In genomic region chr3:94953384-94953763, GRCm38 (mm10) we compare ENCODE assay signal across 8 mouse cellular contexts. TPM values are rescaled to one million over a fixed set of nuclear protein-coding genes. Genes with fewer than 3 reads are reported as not detected.
DNase-seq lines count a peak whose midpoint lies in the region; ATAC-seq and TF ChIP-seq lines count a peak whose summit lies in the region.

No protein-coding gene starts in this region.

- dilution Hi-C loops in CH12.LX (cut with MboI; ENCODE audit: extremely low pct_ligation_motif_present, extremely low pct_unique_long_range_greater_than_20kb, low sequenced_read_pairs) = no loop called here

- in situ Hi-C loops in CH12.LX (cut with MboI; ENCODE audit: low pct_ligation_motif_present, low pct_unique_long_range_greater_than_20kb, low sequenced_read_pairs) = no loop called here

- H3K79me2 ChIP-seq in CH12.LX (replicated peaks; ENCODE audit: control insufficient read depth, extremely low read depth, insufficient read depth, poor library complexity, severe bottlenecking) = no peaks in the 10 kb centered on the region

- no peak for TF ChIP-seq RAD21 in CH12.LX (IDR thresholded peaks at IDR 0.05; ENCODE audit: low read depth, low read length)

- peak overlapping the region; percentile 84 for H3K4me2 ChIP-seq in CH12.LX (ENCODE audit: insufficient read depth, low read depth, poor library complexity, severe bottlenecking)
- H3K4me2 ChIP-seq in forebrain, embryonic 13.5 days = peak overlapping the region; percentile 69
- H3K4me2 ChIP-seq in liver, embryonic 15.5 days = peak overlapping the region; percentile 100

- no peak for TF ChIP-seq CTCF in CH12.LX (conservative IDR thresholded peaks at IDR 0.05 in 1 of 2, IDR thresholded peaks at IDR 0.05 in 1 of 2; ENCODE audit: low read depth in 2 of 2, low read length in 2 of 2)

- H3K36me3 ChIP-seq in heart, embryonic 10.5 days = peaks cover 32% of the 10 kb centered on the region
- H3K36me3 ChIP-seq in CH12.LX (replicated peaks in 1 of 2; ENCODE audit: control insufficient read depth in 1 of 2, insufficient read depth in 1 of 2, low read length in 1 of 2) = peaks cover 32 to 48% of the 10 kb centered on the region in 2 experiments
- peaks cover 30% of the 10 kb centered on the region for H3K36me3 ChIP-seq in forebrain, embryonic 13.5 days (ENCODE audit: poor library complexity, severe bottlenecking)
- H3K36me3 ChIP-seq in liver, embryonic 15.5 days (replicated peaks) = peaks cover 23% of the 10 kb centered on the region

- no peak for TF ChIP-seq POLR2A in CH12.LX (IDR thresholded peaks at IDR 0.05; ENCODE audit: low read depth, low read length)

- H3K9ac ChIP-seq in CH12.LX (ENCODE audit: insufficient read depth, low read depth) = peak overlapping the region; percentile 85
- peak overlapping the region; percentile 84 for H3K9ac ChIP-seq in forebrain, embryonic 13.5 days
- peak overlapping the region; percentile 81 for H3K9ac ChIP-seq in liver, embryonic 15.5 days

- TF ChIP-seq EP300 in CH12.LX (IDR thresholded peaks at IDR 0.05; ENCODE audit: low read length) = no peak

- no peak; the same call in 1 of the 2 replicates for ATAC-seq in forebrain, embryonic 13.5 days
- no peak; the same call in 1 of the 2 replicates for ATAC-seq in liver, embryonic 15.5 days (ENCODE audit: insufficient read depth)

- H3K4me1 ChIP-seq in heart, embryonic 10.5 days = peaks cover 16% of the 10 kb centered on the region
- peaks cover 7 to 60% of the 10 kb centered on the region in 2 experiments for H3K4me1 ChIP-seq in CH12.LX (ENCODE audit: control insufficient read depth in 1 of 2, insufficient read depth in 2 of 2)
- H3K4me1 ChIP-seq in forebrain, embryonic 13.5 days = peaks cover 19% of the 10 kb centered on the region
- H3K4me1 ChIP-seq in liver, embryonic 15.5 days (replicated peaks) = peaks cover 38% of the 10 kb centered on the region

- peak overlapping the region; percentile 98 for H3K27ac ChIP-seq in heart, embryonic 10.5 days
- peak overlapping the region; percentile 38; the same call in 1 of the 2 replicates for H3K27ac ChIP-seq in CH12.LX (ENCODE audit: insufficient read depth, low read depth)
- H3K27ac ChIP-seq in forebrain, embryonic 13.5 days = peak overlapping the region; percentile 96
- peak overlapping the region; percentile 22; the same call in 1 of the 2 replicates for H3K27ac ChIP-seq in liver, embryonic 15.5 days (replicated peaks)

- intact Hi-C loops in heart, postnatal 14 days (cut with DNase I) = no loop called here

- peak overlapping the region; percentile 90 for H3K4me3 ChIP-seq in heart, embryonic 10.5 days
- H3K4me3 ChIP-seq in CH12.LX (replicated peaks in 1 of 3; ENCODE audit: low read depth in 2 of 3, low read length in 2 of 3, poor library complexity in 1 of 3) = peak overlapping the region; percentile 63 to 76 (median 67)
- H3K4me3 ChIP-seq in forebrain, embryonic 13.5 days = peak overlapping the region; percentile 75
- H3K4me3 ChIP-seq in liver, embryonic 15.5 days (replicated peaks) = peak overlapping the region; percentile 79

- H3K9me3 ChIP-seq in heart, embryonic 10.5 days = no peaks in the 10 kb centered on the region
- peaks cover 6% of the 10 kb centered on the region for H3K9me3 ChIP-seq in CH12.LX (replicated peaks; ENCODE audit: low read length)
- H3K9me3 ChIP-seq in forebrain, embryonic 13.5 days (replicated peaks) = no peaks in the 10 kb centered on the region
- no peaks in the 10 kb centered on the region for H3K9me3 ChIP-seq in liver, embryonic 15.5 days (replicated peaks)

- H3K27me3 ChIP-seq in heart, embryonic 10.5 days (ENCODE audit: insufficient read depth, poor library complexity, severe bottlenecking) = no peaks in the 10 kb centered on the region
- no peaks in the 10 kb centered on the region for H3K27me3 ChIP-seq in CH12.LX (replicated peaks)
- H3K27me3 ChIP-seq in forebrain, embryonic 13.5 days = no peaks in the 10 kb centered on the region
- no peaks in the 10 kb centered on the region for H3K27me3 ChIP-seq in liver, embryonic 15.5 days

- 22% methylated on average over 9 of the region's 9 CpGs for WGBS in heart, embryonic 10.5 days
- 17% methylated on average over 9 of the region's 9 CpGs for WGBS in forebrain, embryonic 13.5 days
- 13% methylated on average over 9 of the region's 9 CpGs for WGBS in liver, embryonic 15.5 days (ENCODE audit: insufficient replicate concordance)

- no peak for DNase-seq in heart, embryonic 10.5 days (ENCODE audit: low spot score)
- DNase-seq in heart, postnatal 14 days = no peak
- DNase-seq in CH12.LX (ENCODE audit: extremely low read depth) = no peak
- no peak for DNase-seq in adrenal gland, postnatal 10 days
- no peak for DNase-seq in spleen, adult 12 weeks (ENCODE audit: low spot score)
- no peak for DNase-seq in layer of hippocampus, postnatal 36 days

TF ChIP-seq in CH12.LX, 34 proteins besides CTCF, POLR2A, EP300 and RAD21:
- TF ChIP-seq ZKSCAN1 (IDR thresholded peaks at IDR 0.05; ENCODE audit: borderline replicate concordance, low read depth, low read length) (no peak), ZMIZ1 (IDR thresholded peaks at IDR 0.05; ENCODE audit: low read depth, low read length) (no peak), MAX (IDR thresholded peaks at IDR 0.05; ENCODE audit: low read length) (no peak), RCOR1 (conservative IDR thresholded peaks at IDR 0.05; ENCODE audit: low read depth, low read length) (no peak), ZNF384 (IDR thresholded peaks at IDR 0.05; ENCODE audit: low read depth, low read length) (no peak), IRF4 (IDR thresholded peaks at IDR 0.05; ENCODE audit: low read depth, low read length) (no peak), ELF1 (IDR thresholded peaks at IDR 0.05; ENCODE audit: low read depth, low read length) (no peak), NRF1 (IDR thresholded peaks at IDR 0.05; ENCODE audit: low read depth, low read length) (no peak), ZC3H11A (IDR thresholded peaks at IDR 0.05; ENCODE audit: low read depth, low read length) (no peak), TCF12 (IDR thresholded peaks at IDR 0.05; ENCODE audit: low read depth, low read length) (no peak), UBTF (IDR thresholded peaks at IDR 0.05; ENCODE audit: low read depth, low read length) (no peak), USF1 (IDR thresholded peaks at IDR 0.05; ENCODE audit: low read depth, low read length) (no peak), CHD2 (IDR thresholded peaks at IDR 0.05; ENCODE audit: low read length) (no peak), ETS1 (conservative IDR thresholded peaks at IDR 0.05; ENCODE audit: low read depth, low read length) (no peak), E2F4 (IDR thresholded peaks at IDR 0.05; ENCODE audit: insufficient replicate concordance, low read depth, low read length) (no peak)

RNA-seq across cellular contexts. Expression of gene Rfx5, which starts 0.5 kb away (rescaled TPM):
- polyA plus RNA-seq in heart, embryonic 10.5 days (2016; fragmentation: Nextera tagmentation; extraction: Ambion mirVana) = 7.3 and 7.8 TPM in 2 replicates
- total RNA-seq in heart, postnatal 14 days (2021) = 1 to 10 TPM; 8.2 to 8.4 TPM
- total RNA-seq in CH12.LX (2012; rRNA removed) (11.4 and 11.8 TPM in 2 replicates), CH12.LX (2014; rRNA removed) (14.0 and 15.4 TPM in 2 replicates)
- 19.9 and 22.0 TPM in 2 replicates for polyA plus RNA-seq in CH12.LX (2012; ENCODE audit: insufficient read length, low read depth)
- 4.3 TPM in 2 replicates for polyA plus RNA-seq in forebrain, embryonic 13.5 days (2015; fragmentation: Nextera tagmentation; extraction: Ambion mirVana)
- 1.3 and 1.5 TPM in 2 replicates for polyA plus RNA-seq in liver, embryonic 15.5 days (2015; fragmentation: Nextera tagmentation; extraction: Ambion mirVana)
- 10 to 100 TPM; 20.2 to 31.4 TPM for total RNA-seq in adrenal gland, postnatal 10 days (2021)
- total RNA-seq in layer of hippocampus, postnatal 36 days (2021) = 10 to 100 TPM; 23.6 to 26.2 TPM

RNA-seq across cellular contexts. Expression of gene Selenbp1, which starts 20.5 kb away (rescaled TPM):
- 30.5 and 35.8 TPM in 2 replicates for polyA plus RNA-seq in heart, embryonic 10.5 days (2016; fragmentation: Nextera tagmentation; extraction: Ambion mirVana)
- total RNA-seq in heart, postnatal 14 days (2021) = 10 to 100 TPM; 63.8 to 84.9 TPM
- total RNA-seq in CH12.LX (2012; rRNA removed) (0.08 and 0.25 TPM in 2 replicates), CH12.LX (2014; rRNA removed) (not detected in 2 replicates)
- not detected in 2 replicates for polyA plus RNA-seq in CH12.LX (2012; ENCODE audit: insufficient read length, low read depth)
- 7.6 and 9.0 TPM in 2 replicates for polyA plus RNA-seq in forebrain, embryonic 13.5 days (2015; fragmentation: Nextera tagmentation; extraction: Ambion mirVana)
- 98.5 and 126 TPM in 2 replicates for polyA plus RNA-seq in liver, embryonic 15.5 days (2015; fragmentation: Nextera tagmentation; extraction: Ambion mirVana)
- 10 to 100 TPM; 73.8 to 78.3 TPM for total RNA-seq in adrenal gland, postnatal 10 days (2021)
- 10 to 100 TPM in 1 of 2 experiments, 1 to 10 TPM in 1; 9.2 to 10.2 TPM for total RNA-seq in layer of hippocampus, postnatal 36 days (2021)

RNA-seq across cellular contexts. Expression of gene Pi4kb, which starts 21.2 kb away (rescaled TPM):
- polyA plus RNA-seq in heart, embryonic 10.5 days (2016; fragmentation: Nextera tagmentation; extraction: Ambion mirVana) = 8.4 and 17.3 TPM in 2 replicates
- total RNA-seq in heart, postnatal 14 days (2021) = 10 to 100 TPM; 33.5 to 35.3 TPM
- 39.2 and 44.7 TPM in 2 replicates for total RNA-seq in CH12.LX (2012; rRNA removed)
- 21.2 and 24.0 TPM in 2 replicates for total RNA-seq in CH12.LX (2014; rRNA removed)
- polyA plus RNA-seq in CH12.LX (2012; ENCODE audit: insufficient read length, low read depth) = 30.7 and 31.3 TPM in 2 replicates
- polyA plus RNA-seq in forebrain, embryonic 13.5 days (2015; fragmentation: Nextera tagmentation; extraction: Ambion mirVana) = 23.6 and 25.5 TPM in 2 replicates
- polyA plus RNA-seq in liver, embryonic 15.5 days (2015; fragmentation: Nextera tagmentation; extraction: Ambion mirVana) = 8.7 and 10.3 TPM in 2 replicates
- total RNA-seq in adrenal gland, postnatal 10 days (2021) = 10 to 100 TPM; 43.1 to 45.3 TPM
- 10 to 100 TPM; 55.3 to 61.2 TPM for total RNA-seq in layer of hippocampus, postnatal 36 days (2021)

Comparison
In these comparisons a context has a peak if more than half of its experiments do, and no peak if none do; other contexts are left out.
1. H3K27ac ChIP-seq: peak in every context shown above with its lines; median percentile 98 in heart, embryonic 10.5 days; 96 in forebrain, embryonic 13.5 days; 38 in CH12.LX; 22 in liver, embryonic 15.5 days.
2. RNA of gene Selenbp1, which starts 20.5 kb away (total RNA-seq): 63.8 to 84.9 TPM in heart, postnatal 14 days, 73.8 to 78.3 TPM in adrenal gland, postnatal 10 days and 9.2 to 10.2 TPM in layer of hippocampus, postnatal 36 days; 0.08 to 0.25 TPM in CH12.LX; every median in the first group is over 4 times any median in the second.
3. Peak in every context shown above with its lines, with median percentiles within 50 percentile points of each other: H3K4me3 ChIP-seq, H3K4me2 ChIP-seq and H3K9ac ChIP-seq.